Mouse (Mus musculus): ENCODE measurements around the gene Smpd1.

GRCm38 (mm10) chr7:105590097-105590496, 35.9 kb downstream of the Smpd1 start:
- TF ChIP-seq EP300 (IDR thresholded peaks at IDR 0.05; ENCODE audit: low read depth) = no peak
- no peak for TF ChIP-seq CTCF (IDR thresholded peaks at IDR 0.05; ENCODE audit: low read depth)

Data from heart, postnatal 0 days (tissue).